Mouse (Mus musculus) thymus, adult 2 months (tissue): Measurements from ENCODE around the gene Usp54.

Experiments used
- CTCF ChIP-seq: fragments of 200-500 bp; IDR thresholded peaks from 2 replicates; pipeline ENCODE4 v1.5.1; 2012; ENCODE audit warnings: mild to moderate bottlenecking, control low read depth, low read length, moderate library complexity, borderline replicate concordance; ENCODE audit not compliant: control insufficient read depth, poor library complexity, insufficient read depth; ENCODE audit errors: extremely low read depth
- POLR2A ChIP-seq: fragments of 200-500 bp; IDR thresholded peaks from 2 replicates; pipeline ENCODE4 v1.6.1; 2012; ENCODE audit warnings: mild to moderate bottlenecking, low read length, control low read depth, moderate library complexity; ENCODE audit not compliant: control insufficient read depth, poor library complexity, insufficient read depth; ENCODE audit errors: extremely low read depth

DNA sequence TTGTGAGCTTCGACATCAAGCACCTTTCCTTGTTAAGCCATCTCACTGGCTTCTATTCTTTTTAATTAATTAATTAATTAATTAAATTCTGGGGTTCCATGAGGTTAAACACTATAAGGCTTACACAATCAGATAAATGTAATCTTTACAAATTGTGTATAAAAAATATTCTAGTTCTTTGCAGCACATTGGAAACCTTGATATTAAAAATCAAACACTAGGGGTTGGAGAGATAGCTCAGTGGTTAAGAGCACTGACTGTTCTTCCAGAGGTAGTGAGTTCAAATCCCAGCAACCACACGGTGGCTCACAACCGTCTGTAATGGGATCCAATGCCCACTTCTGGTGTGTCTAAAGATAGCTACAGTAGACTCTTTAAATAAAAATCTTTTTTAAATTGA lies 18.0 kb downstream of the Usp54 start:
- TF ChIP-seq CTCF, result no peak
- no peak for TF ChIP-seq POLR2A
